In the genomic region with DNA sequence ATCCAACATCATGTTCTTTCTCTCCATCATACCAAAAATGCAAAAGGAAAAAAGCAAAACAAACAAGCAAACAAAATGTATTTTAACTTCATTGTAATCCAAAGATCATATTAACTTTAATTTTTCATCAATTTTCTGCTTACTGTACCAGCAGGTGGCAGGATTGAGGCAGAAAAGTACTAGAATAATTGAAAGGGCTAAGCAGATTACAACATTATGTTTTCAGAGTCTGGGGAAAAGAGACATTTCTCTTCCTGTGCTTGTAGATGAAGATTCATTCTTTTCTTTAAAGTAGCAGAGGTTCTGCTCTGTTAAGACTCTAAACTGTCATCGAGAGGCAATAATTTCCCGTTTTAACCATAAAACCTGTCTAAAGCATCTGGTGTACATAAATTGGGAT, we compare ENCODE assay signal across 9 mouse cellular contexts.
DNase-seq lines count a peak whose midpoint lies in the region; ATAC-seq lines count a peak whose summit lies in the region.
"Had no signal": no experiment of that assay in that cellular context is flagged by ENCODE, and none has a peak within 500 bp of the region (broad histone marks: within the 10 kb centered on the region; RNA-seq: fewer than 3 reads in every experiment).

No protein-coding gene starts in this region.

- no peak for ATAC-seq in embryonic facial prominence, embryonic 11.5 days (replicated peaks; ENCODE audit: insufficient number of reproducible peaks, low FRiP score, low TSS enrichment, low read depth)
- ATAC-seq in midbrain, embryonic 11.5 days (ENCODE audit: low FRiP score) = no peak
- no peak for ATAC-seq in midbrain, embryonic 15.5 days (replicated peaks)
- ATAC-seq in frontal cortex, adult (ENCODE audit: low TSS enrichment) = peak; percentile 80

- H3K36me3 ChIP-seq in embryonic facial prominence, embryonic 11.5 days (replicated peaks; ENCODE audit: control insufficient read depth, insufficient read depth, low read depth, low read length) = no peaks in the 10 kb centered on the region
- no peaks in the 10 kb centered on the region for H3K36me3 ChIP-seq in embryonic facial prominence, embryonic 10.5 days (replicated peaks)
- H3K36me3 ChIP-seq in midbrain, embryonic 11.5 days (ENCODE audit: control insufficient read depth, insufficient read depth, low read length) = no peaks in the 10 kb centered on the region
- no peaks in the 10 kb centered on the region for H3K36me3 ChIP-seq in midbrain, embryonic 15.5 days (replicated peaks)
- H3K36me3 ChIP-seq: limb, embryonic 13.5 days had no signal

- peak; percentile 63 for DNase-seq in embryonic facial prominence, embryonic 11.5 days (ENCODE audit: low spot score)
- no peak for DNase-seq in embryonic facial prominence, embryonic 10.5 days (ENCODE audit: low spot score)
- DNase-seq in midbrain, embryonic 11.5 days (ENCODE audit: low spot score, missing footprints) = peak; percentile 84
- peak; percentile 1 to 2 for DNase-seq in right cerebral cortex, postnatal 36 days (ENCODE audit: low spot score in 2 of 2)
- DNase-seq in urinary bladder, postnatal 10 days (ENCODE audit: low spot score) = no peak
- no peak for DNase-seq in adrenal gland, adult 2 months

- no peak overlapping the region for H3K4me2 ChIP-seq in embryonic facial prominence, embryonic 11.5 days (ENCODE audit: low read depth, low read length)
- no peak overlapping the region for H3K4me2 ChIP-seq in midbrain, embryonic 11.5 days
- no peak overlapping the region for H3K4me2 ChIP-seq in midbrain, embryonic 15.5 days
- H3K4me2 ChIP-seq: limb, embryonic 13.5 days had no signal

- no peaks in the 10 kb centered on the region for H3K27me3 ChIP-seq in embryonic facial prominence, embryonic 11.5 days (ENCODE audit: control insufficient read depth, insufficient read depth, low read length)
- H3K27me3 ChIP-seq in embryonic facial prominence, embryonic 10.5 days (replicated peaks; ENCODE audit: low read depth, poor library complexity, severe bottlenecking) = no peaks in the 10 kb centered on the region
- H3K27me3 ChIP-seq in midbrain, embryonic 11.5 days (ENCODE audit: control insufficient read depth, insufficient read depth, low read length) = no peaks in the 10 kb centered on the region
- H3K27me3 ChIP-seq in midbrain, embryonic 15.5 days (replicated peaks) = no peaks in the 10 kb centered on the region
- H3K27me3 ChIP-seq: limb, embryonic 13.5 days had no signal

- 68% methylated on average over 2 of the region's 2 CpGs for WGBS in embryonic facial prominence, embryonic 11.5 days
- WGBS in embryonic facial prominence, embryonic 10.5 days = 81% methylated on average over 2 of the region's 2 CpGs
- WGBS in midbrain, embryonic 11.5 days = 76% methylated on average over 2 of the region's 2 CpGs
- WGBS in midbrain, embryonic 15.5 days = 66% methylated on average over 2 of the region's 2 CpGs

- H3K27ac ChIP-seq in embryonic facial prominence, embryonic 11.5 days (replicated peaks; ENCODE audit: low read depth, low read length) = no peak overlapping the region
- no peak overlapping the region for H3K27ac ChIP-seq in embryonic facial prominence, embryonic 10.5 days (replicated peaks)
- H3K27ac ChIP-seq in midbrain, embryonic 11.5 days (ENCODE audit: low read depth, low read length) = no peak overlapping the region
- no peak overlapping the region for H3K27ac ChIP-seq in midbrain, embryonic 15.5 days
- H3K27ac ChIP-seq: limb, embryonic 13.5 days had no signal

- H3K4me1 ChIP-seq in embryonic facial prominence, embryonic 11.5 days (ENCODE audit: control insufficient read depth, insufficient read depth, low read length) = no peaks in the 10 kb centered on the region
- H3K4me1 ChIP-seq in embryonic facial prominence, embryonic 10.5 days = no peaks in the 10 kb centered on the region
- no peaks in the 10 kb centered on the region for H3K4me1 ChIP-seq in midbrain, embryonic 11.5 days (ENCODE audit: control insufficient read depth, insufficient read depth, low read length)
- H3K4me1 ChIP-seq in midbrain, embryonic 15.5 days = no peaks in the 10 kb centered on the region
- H3K4me1 ChIP-seq: limb, embryonic 13.5 days had no signal

- no peak overlapping the region for H3K4me3 ChIP-seq in embryonic facial prominence, embryonic 11.5 days (ENCODE audit: low read depth, low read length)
- H3K4me3 ChIP-seq in embryonic facial prominence, embryonic 10.5 days = no peak overlapping the region
- H3K4me3 ChIP-seq in midbrain, embryonic 11.5 days (ENCODE audit: low read depth, low read length) = no peak overlapping the region
- H3K4me3 ChIP-seq in midbrain, embryonic 15.5 days = no peak overlapping the region
- H3K4me3 ChIP-seq: limb, embryonic 13.5 days had no signal

- H3K9ac ChIP-seq in embryonic facial prominence, embryonic 11.5 days (replicated peaks; ENCODE audit: low read length) = no peak overlapping the region
- H3K9ac ChIP-seq in midbrain, embryonic 11.5 days (ENCODE audit: low read length) = no peak overlapping the region
- H3K9ac ChIP-seq in midbrain, embryonic 15.5 days = no peak overlapping the region
- H3K9ac ChIP-seq: limb, embryonic 13.5 days had no signal

- H3K9me3 ChIP-seq in embryonic facial prominence, embryonic 11.5 days (replicated peaks; ENCODE audit: control insufficient read depth, low read length) = no peaks in the 10 kb centered on the region
- H3K9me3 ChIP-seq in embryonic facial prominence, embryonic 10.5 days = no peaks in the 10 kb centered on the region
- H3K9me3 ChIP-seq in midbrain, embryonic 11.5 days (ENCODE audit: control insufficient read depth, low read length) = no peaks in the 10 kb centered on the region
- no peaks in the 10 kb centered on the region for H3K9me3 ChIP-seq in midbrain, embryonic 15.5 days
- H3K9me3 ChIP-seq: limb, embryonic 13.5 days had no signal

Comparison
In these comparisons a context has a peak if more than half of its experiments do, and no peak if none do; other contexts are left out.
1. DNase-seq: peak in embryonic facial prominence, embryonic 11.5 days (single experiment), midbrain, embryonic 11.5 days (single experiment) and right cerebral cortex, postnatal 36 days (2 of 2); none in embryonic facial prominence, embryonic 10.5 days (single experiment), urinary bladder, postnatal 10 days (single experiment) and adrenal gland, adult 2 months (single experiment).